Mouse (Mus musculus) heart, adult 2 months (tissue): ENCODE results near the gene Nos3. TPM values are rescaled to one million over a fixed set of nuclear protein-coding genes. Genes with fewer than 3 reads are reported as not detected.

Experiments used
- DNase-seq, 2 experiments: peaks; one replicate each; pipeline ENCODE4 v3.0.0; 2021
- H3K27ac ChIP-seq: fragments of 200-600 bp; 2 replicates; pipeline ENCODE4 v1.8.1; 2022
- H3K27me3 ChIP-seq: fragments of 200-500 bp; 2 replicates; pipeline ENCODE4 v1.6.1; 2012; ENCODE audit warnings: mild to moderate bottlenecking, low read length, inconsistent platforms, mixed read lengths; ENCODE audit not compliant: control insufficient read depth, insufficient read depth
- H3K36me3 ChIP-seq: fragments of 200-500 bp; 2 replicates; pipeline ENCODE4 v1.6.1; 2012; ENCODE audit warnings: low read length, inconsistent platforms; ENCODE audit not compliant: control insufficient read depth, insufficient read depth
- H3K4me1 ChIP-seq: fragments of 200-500 bp; 2 replicates; pipeline ENCODE4 v1.6.1; 2011; ENCODE audit warnings: low read length; ENCODE audit not compliant: control insufficient read depth, insufficient read depth
- H3K4me3 ChIP-seq: fragments of 200-600 bp; 2 replicates; pipeline ENCODE4 v1.8.1; 2022
- H3K79me2 ChIP-seq: fragments of 200-500 bp; replicated peaks from 2 replicates; pipeline ENCODE4 v1.6.1; 2012; ENCODE audit warnings: mild to moderate bottlenecking, inconsistent platforms, low read length, moderate library complexity, mixed read lengths; ENCODE audit not compliant: control insufficient read depth, insufficient read depth
- H3K9ac ChIP-seq: fragments of 200-500 bp; 2 replicates; pipeline ENCODE4 v1.6.1; 2012; ENCODE audit warnings: low read depth, mild to moderate bottlenecking, control low read depth, inconsistent platforms, low read length, mixed read lengths
- CTCF ChIP-seq: fragments of 200-600 bp; IDR thresholded peaks from 2 replicates; pipeline ENCODE4 v1.8.1; 2022; ENCODE audit warnings: antibody characterized with exemption, mild to moderate bottlenecking, moderate library complexity
- EP300 ChIP-seq: fragments of 200-500 bp; IDR thresholded peaks from 2 replicates; pipeline ENCODE4 v1.6.1; 2011; ENCODE audit warnings: low read depth, low read length, control low read depth; ENCODE audit not compliant: insufficient read depth
- POLR2A ChIP-seq: fragments of 200-500 bp; IDR thresholded peaks from 2 replicates; pipeline ENCODE4 v1.6.1; 2011; ENCODE audit warnings: mild to moderate bottlenecking, low read depth, low read length, control low read depth; ENCODE audit not compliant: insufficient read depth
- WGBS: fragments of 180-500 bp; shearing (Covaris S2); methylation state at CpG from one replicate; pipeline ENCODE4 v1.1.7; 2018; 5-methylcytosine and 5-hydroxymethylcytosine counted together
- intact Hi-C: fragments of 180-260 bp; cut with DNase I; formaldehyde crosslinking; loops from one replicate; pipeline ENCODE4 v1.15.1; 2025
- polyA plus RNA-seq: library from polyadenylated mRNA; depleted of rRNA; stranded (reverse); fragments of >200 nt; gene quantifications from 2 replicates; pipeline ENCODE4 v1.2.3, GENCODE M21; 2012
- total RNA-seq, 2 experiments: library from RNA; stranded (reverse); gene quantifications; 2 replicates each; pipeline ENCODE4 v1.2.3; 2021

Gene Nos3
- total and polyA plus RNA-seq, 3 experiments = 23.5 to 30.7 (median 24.4) TPM

GRCm38 (mm10) chr5:24417587-24417986, 53.0 kb downstream of the Nos3 start:
- WGBS = 90% methylated on average over 10 of the region's 10 CpGs
- TF ChIP-seq POLR2A = no peak
- no peak for TF ChIP-seq CTCF
- TF ChIP-seq EP300 = no peak
- no peaks in the 10 kb centered on the region for H3K79me2 ChIP-seq
- no peak for DNase-seq
- peaks cover 1% of the 10 kb centered on the region; the same call in 1 of the 2 replicates for H3K4me1 ChIP-seq
- H3K9ac ChIP-seq = no peak overlapping the region
- no peaks in the 10 kb centered on the region for H3K27me3 ChIP-seq
- H3K36me3 ChIP-seq = no peaks in the 10 kb centered on the region
- H3K27ac ChIP-seq = no peak overlapping the region
- intact Hi-C loops = loop anchor here (5.0 kb wide), 1 partner anchor 70 kb away; no protein-coding TSS in a partner anchor
- H3K4me3 ChIP-seq = no peak overlapping the region

- WGBS = 90% methylated on average over 9 of the region's 9 CpGs
- Histone ChIP-seq H3K79me2 (no peaks in the 10 kb centered on the region), H3K27me3 (no peaks in the 10 kb centered on the region), H3K4me1 (peaks cover 1% of the 10 kb centered on the region; the same call in 1 of the 2 replicates), H3K4me3 (no peak overlapping the region), H3K9ac (no peak overlapping the region), H3K27ac (no peak overlapping the region), H3K36me3 (no peaks in the 10 kb centered on the region)
- TF ChIP-seq EP300 (no peak), CTCF (no peak), POLR2A (no peak)
- DNase-seq = no peak
- intact Hi-C loops = loop anchor here (5.0 kb wide), 1 partner anchor 157 kb away; the partner anchor contains the start of gene Abcf2
These were observed 55.8 kb downstream of the Nos3 start for GRCm38 (mm10) chr5:24420381-24420780.

GRCm38 (mm10) chr5:24423129-24424003, 58.8 kb downstream of the Nos3 start, which contains the start of the genes Cdk5 and Slc4a2:
Gene Cdk5, minus strand, starts transcription at chr5:24423530.
Gene Slc4a2, plus strand, starts transcription at chr5:24423837.
- peak within 1 kb of the TSS; percentile 98 for H3K27ac ChIP-seq
- DNase-seq = peak; percentile 97 to 99
- H3K4me1 ChIP-seq = peaks cover 8% of the 10 kb centered on the region
- no peaks in the 10 kb centered on the region for H3K36me3 ChIP-seq
- TF ChIP-seq POLR2A = peak; percentile 96
- TF ChIP-seq EP300 = peak; percentile 98
- peak; percentile 17; the same call in 1 of the 2 replicates for TF ChIP-seq CTCF
- peak within 1 kb of the TSS; percentile 82 for H3K4me3 ChIP-seq
- peaks cover 3% of the 10 kb centered on the region; the same call in 1 of the 2 replicates for H3K79me2 ChIP-seq
- under 1% methylated on average over 46 of the region's 46 CpGs for WGBS
- H3K9ac ChIP-seq = peak within 1 kb of the TSS; percentile 85
- no peaks in the 10 kb centered on the region for H3K27me3 ChIP-seq
- intact Hi-C loops = loop anchor here (1.0 to 5.0 kb wide), 3 partner anchors 27 to 154 kb away; partner anchors contain the start of gene Abcf2

GRCm38 (mm10) chr5:24424004-24424781, 59.6 kb downstream of the Nos3 start:
- Histone ChIP-seq H3K4me1 (peaks cover 8% of the 10 kb centered on the region), H3K79me2 (peaks cover 3% of the 10 kb centered on the region; the same call in 1 of the 2 replicates), H3K9ac (peak overlapping the region; percentile 85), H3K27me3 (no peaks in the 10 kb centered on the region), H3K27ac (peak overlapping the region; percentile 98), H3K36me3 (no peaks in the 10 kb centered on the region), H3K4me3 (peak overlapping the region; percentile 69)
- TF ChIP-seq EP300 (no peak), CTCF (no peak), POLR2A (no peak; the same call in 1 of the 2 replicates)
- WGBS = 6% methylated on average over 21 of the region's 21 CpGs
- intact Hi-C loops = loop anchor here (2.0 to 5.0 kb wide), 2 partner anchors 27 to 153 kb away; partner anchors contain the start of gene Abcf2
- DNase-seq = no peak

- H3K27me3 ChIP-seq = no peaks in the 10 kb centered on the region
- TF ChIP-seq EP300 = no peak
- TF ChIP-seq POLR2A = peak; percentile 60
- intact Hi-C loops = loop anchor here (2.0 to 5.0 kb wide), 2 partner anchors 26 to 152 kb away; partner anchors contain the start of gene Abcf2
- WGBS = under 1% methylated on average over 58 of the region's 60 CpGs
- peaks cover 3% of the 10 kb centered on the region; the same call in 1 of the 2 replicates for H3K79me2 ChIP-seq
- DNase-seq = peak; percentile 90 to 93
- H3K36me3 ChIP-seq = no peaks in the 10 kb centered on the region
- peak overlapping the region; percentile 86 for H3K9ac ChIP-seq
- peak overlapping the region; percentile 98 for H3K27ac ChIP-seq
- peaks cover 8% of the 10 kb centered on the region for H3K4me1 ChIP-seq
- H3K4me3 ChIP-seq = peak overlapping the region; percentile 69
These were observed 60.3 kb downstream of the Nos3 start for GRCm38 (mm10) chr5:24424861-24425411.
